Mouse (Mus musculus): Measurements from ENCODE around the gene Nudt19.
A peak's percentile ranks its signal among the peaks of the same experiment; 100 is the strongest.
"Not testable (repeated sequence)": the region's sequence is repeated elsewhere in the genome, so short reads cannot be mapped to it uniquely, and the experiment has no call there.

Gene Nudt19

DNA sequence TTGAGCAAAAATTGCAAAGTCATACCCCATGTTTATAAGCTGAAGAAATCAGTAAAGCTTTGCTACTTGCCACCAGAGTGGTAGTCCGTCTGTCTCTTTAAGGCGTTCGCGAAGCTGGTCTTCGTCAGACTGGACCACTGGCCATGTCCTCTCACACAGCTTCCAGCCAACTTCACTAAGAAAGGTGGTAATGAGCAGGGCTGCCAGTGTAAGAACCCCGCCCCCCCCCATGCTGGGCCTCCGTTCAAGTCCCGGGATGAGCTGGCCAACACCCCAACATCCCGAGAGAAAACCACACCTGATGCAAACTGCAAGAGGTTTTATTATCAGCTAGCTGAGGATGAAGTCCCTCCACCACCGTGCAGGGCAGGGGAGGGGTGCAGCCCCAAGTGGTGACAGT, 8.8 kb upstream of the Nudt19 start:
- not testable (repeated sequence) for DNase-seq (ENCODE audit: low read depth)

DNA sequence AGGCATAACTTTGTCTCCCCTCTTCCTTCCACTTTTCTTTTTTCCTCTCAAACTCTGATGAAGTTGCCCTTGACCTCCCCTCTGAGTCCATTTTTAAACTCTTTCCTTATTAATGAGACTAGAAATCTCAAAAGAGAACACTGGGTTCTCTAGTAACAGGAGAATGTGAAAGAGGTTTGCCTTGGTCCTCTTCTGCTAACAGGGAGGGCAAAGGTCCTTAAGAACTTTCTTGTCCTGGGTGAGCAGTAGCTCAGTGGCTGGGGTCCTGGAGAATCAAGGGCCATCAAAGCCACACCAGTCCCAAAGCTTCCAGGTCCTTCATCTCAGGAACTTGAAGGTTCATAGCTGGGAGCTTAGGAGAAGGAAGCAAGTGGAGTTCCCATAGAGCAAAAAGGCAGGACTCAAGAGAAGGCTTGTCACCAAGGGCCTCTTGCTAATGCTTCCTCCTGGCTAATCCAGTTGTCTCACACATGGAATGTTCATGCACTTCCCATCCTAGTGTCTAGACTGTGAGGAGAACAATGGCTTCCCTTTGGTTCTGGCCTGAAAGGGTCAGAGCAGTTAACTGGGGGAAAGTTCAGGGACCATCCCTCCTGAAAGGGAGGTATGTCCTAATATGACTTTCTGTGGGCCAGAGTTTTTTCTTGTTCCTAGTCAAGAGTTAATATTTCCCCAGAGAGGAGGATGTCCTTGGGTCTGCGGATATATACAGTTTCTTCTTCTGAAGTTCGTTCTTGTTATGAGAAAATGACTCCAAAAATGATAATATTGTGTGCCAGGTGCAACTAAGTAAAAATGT, 8.2 kb upstream of the Nudt19 start:
- no peak for DNase-seq (ENCODE audit: low read depth)

DNA sequence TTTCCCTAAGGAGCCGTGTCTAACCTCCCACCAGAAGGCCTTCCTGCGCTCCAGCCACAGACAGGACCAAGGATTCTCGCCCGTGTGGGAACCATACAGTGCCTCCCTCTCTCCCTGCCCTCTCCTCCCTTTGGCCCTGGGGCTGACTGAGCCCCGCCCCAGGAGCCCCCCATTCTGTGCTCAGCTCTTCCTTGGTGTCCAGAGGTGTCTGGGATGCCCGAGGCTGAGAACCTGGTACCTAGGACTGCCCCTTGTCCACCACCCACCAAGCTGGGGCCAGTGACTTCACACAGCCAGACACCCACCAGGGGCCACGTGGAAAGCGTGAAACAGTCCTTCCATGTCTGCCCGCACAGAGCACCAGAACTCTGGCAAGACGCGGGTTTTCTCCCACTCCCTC, 7.0 kb upstream of the Nudt19 start:
- DNase-seq (ENCODE audit: low read depth), result no peak

DNA sequence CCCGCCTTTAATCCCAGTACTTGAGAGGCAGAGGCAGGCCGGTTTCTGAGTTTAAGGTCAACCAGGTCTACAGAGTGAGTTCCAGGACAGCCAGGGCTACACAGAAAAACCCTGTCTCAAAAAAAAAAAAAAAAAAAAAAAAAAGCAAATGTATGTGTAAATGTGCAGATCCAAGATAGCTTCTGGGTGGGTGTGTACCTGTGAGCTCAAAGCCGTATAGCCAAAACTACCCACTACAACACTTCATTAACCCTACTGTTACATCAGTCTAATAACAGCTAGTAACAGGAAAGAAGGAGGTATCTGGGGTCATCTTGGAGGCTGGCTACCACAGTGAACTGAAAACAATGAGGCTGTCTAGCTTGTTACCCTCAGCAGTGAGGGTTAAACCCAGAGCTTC, 3.7 kb upstream of the Nudt19 start:
- peak; percentile 67 for DNase-seq (ENCODE audit: low read depth)

DNA sequence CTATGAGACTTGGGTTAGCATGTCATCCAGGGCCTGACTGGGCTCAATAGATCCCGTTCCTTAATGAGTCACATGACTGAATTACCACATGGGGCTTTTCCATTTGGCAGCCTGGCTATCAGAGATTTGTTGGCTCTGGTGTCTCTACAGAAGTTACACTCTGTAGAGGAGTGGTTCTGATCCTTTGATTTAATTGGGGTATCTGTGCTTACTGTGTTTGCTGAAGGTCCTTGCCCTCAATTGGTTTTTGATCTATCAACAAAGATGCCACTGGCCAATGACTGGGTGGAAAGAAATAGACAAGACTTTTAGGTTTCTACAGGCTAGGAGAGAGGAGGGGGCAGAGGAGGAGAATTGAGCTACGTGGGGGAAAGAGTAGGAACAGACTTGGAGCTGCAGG, 2.6 kb upstream of the Nudt19 start:
- DNase-seq (ENCODE audit: low read depth), result no peak

DNA sequence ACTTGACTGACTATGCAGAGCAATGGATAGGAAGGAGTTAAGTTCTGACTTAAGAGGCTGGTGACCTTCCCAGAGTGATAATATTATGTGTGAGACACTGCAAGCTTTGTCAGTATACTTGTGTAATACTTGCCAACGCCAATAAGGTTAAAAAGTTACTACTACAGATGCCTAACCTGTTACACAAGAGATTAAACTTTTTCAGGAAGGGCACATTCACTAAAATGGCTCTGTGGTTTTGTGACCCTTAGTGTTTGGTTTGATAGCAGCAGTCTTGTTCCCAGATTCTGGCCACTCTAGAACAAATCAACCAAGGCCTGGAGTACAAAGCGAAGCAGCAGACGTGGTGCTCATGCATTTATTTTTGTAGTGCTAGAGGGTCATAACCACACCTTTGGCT, 1.5 kb upstream of the Nudt19 start:
- DNase-seq (ENCODE audit: low read depth), result peak; percentile 63

DNA sequence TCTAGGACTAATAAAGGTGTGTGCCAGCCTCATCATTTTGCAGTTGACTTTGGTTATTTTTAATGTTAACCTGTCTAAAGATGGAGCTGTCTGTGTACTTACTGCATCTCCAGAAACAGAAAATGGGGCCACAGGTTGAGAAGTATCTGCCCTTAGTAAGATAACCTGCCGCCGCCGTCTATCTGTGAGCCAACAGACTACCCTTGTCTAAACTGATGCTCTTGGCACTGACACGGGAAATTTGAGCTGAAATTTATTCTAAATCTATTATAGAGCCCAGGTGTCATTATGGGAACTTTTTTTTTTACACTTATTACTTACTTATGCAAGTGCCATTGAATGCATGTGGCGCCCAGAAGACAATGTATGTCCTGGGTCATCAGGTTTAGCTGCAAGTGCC, 801 bp upstream of the Nudt19 start:
- DNase-seq (ENCODE audit: low read depth), result peak; percentile 76

DNA sequence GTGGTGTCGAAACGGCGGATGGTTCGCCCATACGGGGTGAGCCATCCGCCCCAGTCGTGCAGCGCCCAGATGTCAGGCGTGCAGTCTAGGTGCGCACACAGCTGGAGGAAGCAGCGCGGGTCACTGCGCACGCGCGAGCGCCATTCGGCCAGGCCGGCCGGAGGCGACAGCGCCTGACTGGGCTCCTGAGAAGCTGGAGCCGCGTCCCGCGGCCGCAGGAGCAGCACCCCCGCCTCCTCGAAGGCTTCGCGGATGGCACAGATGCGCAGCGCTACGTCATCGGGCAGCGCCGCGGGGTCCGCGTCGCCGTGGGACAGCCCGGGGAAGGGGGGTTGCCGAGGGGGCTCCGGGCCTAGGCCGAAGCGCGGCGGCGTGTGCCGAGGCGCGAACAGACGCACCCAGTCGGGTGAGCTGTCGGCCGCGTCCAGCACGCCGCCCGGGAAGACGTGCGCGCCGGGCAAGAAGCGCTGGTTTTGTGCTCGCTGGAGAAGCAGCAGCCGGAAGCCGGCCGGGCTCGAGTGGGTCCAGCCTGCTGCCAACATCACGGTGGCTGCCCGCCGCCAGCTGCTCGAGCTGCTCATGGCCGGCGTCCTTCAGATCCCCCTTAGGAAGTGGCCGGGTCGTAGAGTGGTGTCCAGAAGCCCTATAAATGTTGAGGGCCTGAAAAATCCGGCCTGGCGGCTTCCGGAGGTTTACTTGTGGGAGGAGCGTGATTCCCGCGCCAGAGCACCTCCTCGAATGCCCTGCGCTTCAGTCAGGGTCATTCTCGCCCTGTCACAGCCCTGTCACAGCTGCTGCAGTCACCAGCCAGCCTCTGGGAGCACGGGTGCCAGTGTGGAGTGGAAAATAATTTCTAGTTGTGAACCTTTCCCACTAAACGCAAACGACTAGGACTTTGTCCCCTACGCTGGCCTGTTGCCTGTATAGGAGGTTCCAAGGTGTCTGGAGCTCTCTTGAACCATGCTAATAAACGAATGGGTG, 590 bp downstream of the Nudt19 start:
- peak; percentile 75 for DNase-seq (ENCODE audit: low read depth)

DNA sequence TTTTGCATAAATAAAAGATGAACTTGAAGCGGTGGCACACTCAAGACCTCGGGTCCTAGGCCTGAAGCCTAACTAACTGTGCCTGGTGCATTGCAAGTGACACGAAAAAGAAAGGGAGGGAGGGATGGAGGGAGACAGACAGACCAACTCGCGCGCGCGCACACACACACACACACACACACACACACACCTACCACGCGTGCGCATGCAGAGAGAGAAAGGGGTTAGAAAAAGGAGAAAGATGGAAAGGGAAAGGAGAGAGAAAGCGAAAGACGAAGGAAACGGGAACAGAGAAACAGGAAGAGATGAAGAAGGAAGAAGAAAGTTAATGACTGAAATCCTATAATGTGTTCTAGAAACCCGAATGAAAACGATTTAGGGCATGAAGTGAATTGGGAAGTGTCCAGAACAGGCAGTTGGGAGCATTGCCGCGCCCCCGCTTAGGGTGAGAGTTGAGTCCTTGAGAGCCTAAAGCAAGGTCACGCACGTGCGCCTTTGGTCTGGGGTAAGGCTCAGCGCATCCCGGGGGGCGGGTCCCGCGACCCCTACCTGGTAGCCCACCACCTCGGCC, 1.4 kb downstream of the Nudt19 start:
- DNase-seq (ENCODE audit: low read depth), result no peak

DNA sequence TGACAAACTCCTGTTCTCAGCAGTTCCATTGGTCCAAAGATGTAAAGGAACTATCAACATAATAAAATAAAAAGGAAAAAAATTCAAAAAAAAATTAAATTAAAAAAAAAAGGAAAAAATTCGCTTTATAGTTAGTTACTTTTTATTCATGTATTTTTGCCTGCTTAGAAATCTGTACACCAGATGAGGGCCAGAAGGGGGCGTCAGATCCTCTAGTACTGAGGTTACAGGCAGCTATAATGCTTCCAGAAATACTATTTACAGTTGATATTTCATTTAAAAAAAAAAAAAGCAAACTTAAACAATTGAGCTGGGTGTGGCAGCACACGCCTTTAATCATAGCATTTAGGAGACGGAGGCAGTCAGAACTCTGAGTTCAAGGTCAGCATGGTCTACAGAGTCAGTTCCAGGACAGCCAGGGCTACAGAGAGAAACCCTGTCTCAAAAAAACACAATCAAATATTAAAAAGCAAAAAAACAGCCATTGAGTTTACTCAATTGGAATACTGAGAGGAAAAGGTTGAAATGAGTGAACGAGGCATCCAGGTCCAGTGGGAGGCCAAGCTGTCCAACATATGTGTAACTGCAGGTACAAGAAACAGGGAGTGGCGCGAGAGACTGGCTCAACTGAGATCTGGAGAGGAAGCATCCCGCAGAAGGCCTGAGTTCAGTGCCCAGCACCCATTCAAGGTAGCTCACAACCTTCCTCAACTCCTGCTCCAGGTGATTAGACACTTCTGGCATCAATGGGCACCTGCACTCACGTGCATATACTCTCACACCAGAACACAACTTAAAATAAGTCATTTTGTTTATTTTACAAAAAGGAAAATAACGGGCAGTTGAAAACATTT, 2.1 kb downstream of the Nudt19 start:
- peak; percentile 70 for DNase-seq (ENCODE audit: low read depth)

DNA sequence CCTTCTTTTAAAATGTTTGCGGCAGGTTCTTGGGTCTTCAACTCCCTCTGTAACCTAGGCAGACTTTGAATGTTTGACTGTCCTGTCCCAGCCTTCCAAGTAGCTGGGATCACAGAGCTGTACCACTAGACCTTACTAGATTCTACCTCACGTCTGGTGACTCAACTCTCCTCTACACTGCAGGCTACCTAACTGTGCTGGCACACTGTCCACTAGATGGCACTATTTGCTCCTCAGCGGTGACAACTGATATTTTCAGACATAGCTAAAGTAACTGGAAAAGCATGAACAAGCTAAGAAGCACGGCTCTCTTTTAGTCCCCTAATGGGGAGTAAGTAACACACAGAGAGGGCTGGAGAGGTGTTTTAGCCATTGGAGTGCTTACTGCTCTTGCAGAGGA, 10.2 kb downstream of the Nudt19 start:
- DNase-seq (ENCODE audit: low read depth), result peak; percentile 63

DNA sequence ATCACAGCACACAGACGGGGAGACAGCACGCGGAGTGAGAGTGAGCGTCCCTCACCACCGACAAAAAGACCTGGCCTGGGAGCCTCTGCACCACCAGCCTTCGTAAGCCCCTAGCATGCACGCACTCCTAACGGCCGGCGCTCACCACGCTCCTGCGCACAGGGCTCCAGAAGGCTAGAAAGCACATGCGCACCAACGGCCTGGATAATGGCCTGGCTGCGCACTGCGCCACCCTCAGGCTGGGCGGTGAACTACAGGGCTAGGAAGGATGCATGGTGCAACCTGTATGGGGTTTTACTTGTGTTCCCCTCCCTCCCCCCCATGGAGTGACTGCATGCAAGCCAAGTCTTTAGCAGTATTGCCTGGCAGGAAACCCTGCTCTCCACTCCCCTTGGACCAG, 18.5 kb downstream of the Nudt19 start, which contains the start of gene Tdrd12:
Gene Tdrd12 (minus strand): TSS at position 184 of the 400 bp plus-strand sequence.
- no peak for DNase-seq (ENCODE audit: low read depth)

DNA sequence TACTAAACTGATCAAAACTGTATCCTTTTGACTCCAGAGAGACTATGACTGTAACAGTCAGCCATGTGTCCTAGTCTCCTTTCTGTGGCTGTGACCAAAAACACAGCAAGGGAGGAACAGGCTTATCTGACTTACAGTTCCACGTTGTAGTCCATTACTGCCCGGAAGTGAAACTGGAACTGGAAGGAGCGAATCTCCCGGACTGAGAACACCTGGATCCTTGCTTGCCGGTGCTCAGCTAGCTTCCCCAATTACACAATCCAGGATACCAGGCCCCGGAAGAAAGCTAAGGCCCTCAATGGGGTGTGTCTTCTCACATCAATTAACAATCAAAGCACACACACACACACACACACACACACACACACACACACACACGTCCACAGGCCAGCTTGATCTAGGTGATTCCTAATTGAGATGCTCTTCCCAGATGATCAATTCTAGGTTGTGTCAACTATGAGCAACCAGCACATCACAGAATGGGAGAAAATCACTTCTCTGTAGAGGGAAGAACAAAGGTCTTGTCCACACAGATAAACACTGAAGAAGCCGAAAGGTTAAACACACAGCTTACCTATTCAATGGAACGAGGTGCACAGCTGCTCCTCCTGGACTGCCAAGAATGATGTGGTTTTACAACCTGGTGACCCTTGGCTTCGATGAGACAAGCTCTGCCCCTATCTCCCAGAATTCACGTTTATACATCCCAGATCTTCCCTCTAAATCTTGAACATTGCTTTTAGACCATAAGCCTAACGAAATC, 20.2 kb downstream of the Nudt19 start:
- no peak for DNase-seq (ENCODE audit: low read depth)

DNA sequence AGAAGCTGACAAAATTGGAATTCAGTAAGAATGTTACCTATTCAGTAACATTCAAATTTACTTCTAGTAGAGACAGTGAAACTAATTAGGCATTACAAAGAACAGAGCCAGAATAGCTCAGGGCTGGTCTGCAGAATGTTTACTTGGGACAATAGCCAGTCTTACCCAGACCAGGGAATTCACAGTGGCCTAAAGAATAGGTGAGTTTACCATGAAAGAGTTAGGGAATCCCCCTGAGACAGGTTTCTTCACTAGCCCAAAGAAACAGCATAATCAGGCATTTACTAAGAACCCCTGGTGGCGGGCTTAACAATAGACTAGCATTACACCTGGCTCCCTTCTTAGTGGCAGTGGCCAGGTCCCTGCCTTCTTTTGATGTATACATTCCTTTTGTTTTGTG, 25.6 kb downstream of the Nudt19 start:
- not testable (repeated sequence) for DNase-seq (ENCODE audit: low read depth)

DNA sequence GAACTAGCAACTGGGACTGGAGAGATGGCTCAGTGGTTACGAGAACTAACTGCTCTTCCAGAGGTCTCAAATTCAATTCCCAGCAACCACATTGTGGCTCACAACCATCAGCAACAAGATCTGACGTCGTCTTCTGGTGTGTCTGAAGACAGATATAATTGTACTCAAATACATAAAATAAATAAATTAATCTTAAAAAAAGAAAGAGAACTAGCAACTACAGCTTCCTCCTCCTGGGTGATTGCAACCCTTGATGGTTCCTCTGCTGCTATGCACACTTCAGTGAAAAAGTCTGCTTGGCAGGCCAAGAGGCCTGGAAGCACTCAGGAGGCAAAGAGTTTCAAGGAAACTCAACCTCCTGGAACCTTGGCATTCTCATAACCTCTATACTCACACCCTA, 26.1 kb downstream of the Nudt19 start:
- DNase-seq (ENCODE audit: low read depth), result no peak

DNA sequence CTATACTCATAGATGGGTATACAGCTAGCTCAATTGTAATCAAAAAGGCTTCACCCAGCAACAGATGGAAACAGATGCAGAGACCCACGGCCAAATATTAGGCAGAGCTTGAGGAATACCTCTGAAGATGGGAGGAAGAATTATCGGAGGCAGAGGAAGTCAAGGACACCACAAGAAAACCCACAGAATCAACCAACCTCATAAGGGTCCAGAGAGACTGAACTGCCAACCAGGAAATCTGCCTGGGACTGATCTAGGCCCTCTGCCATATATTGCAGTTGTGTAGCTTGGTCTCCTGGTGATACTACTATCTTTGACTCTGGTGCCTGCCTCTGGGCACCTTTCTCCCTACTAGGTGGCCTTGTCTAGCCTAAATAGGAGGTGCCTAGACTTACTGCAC, 29.3 kb downstream of the Nudt19 start:
- DNase-seq (ENCODE audit: low read depth), result no peak

DNA sequence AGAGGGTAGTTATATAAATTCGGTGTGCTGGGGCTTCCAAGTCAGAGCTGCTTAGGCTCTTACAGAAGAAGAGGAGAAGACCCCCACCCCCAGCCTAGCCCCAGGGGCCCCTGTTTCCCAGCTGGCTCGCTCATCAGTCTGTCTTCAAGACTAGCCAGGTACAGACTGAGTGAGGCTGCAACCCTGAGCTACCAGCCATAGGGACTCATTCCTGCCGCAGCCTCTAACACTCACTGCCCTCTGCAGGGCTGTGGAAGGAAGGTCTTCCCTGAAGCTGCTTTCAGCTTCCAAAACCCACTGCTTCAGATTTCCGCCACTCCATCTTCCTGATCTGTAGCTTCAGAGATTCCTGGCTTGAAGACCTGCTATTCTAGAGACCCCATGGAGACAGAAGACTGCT, 54.1 kb downstream of the Nudt19 start:
- no peak for DNase-seq (ENCODE audit: low read depth)

DNA sequence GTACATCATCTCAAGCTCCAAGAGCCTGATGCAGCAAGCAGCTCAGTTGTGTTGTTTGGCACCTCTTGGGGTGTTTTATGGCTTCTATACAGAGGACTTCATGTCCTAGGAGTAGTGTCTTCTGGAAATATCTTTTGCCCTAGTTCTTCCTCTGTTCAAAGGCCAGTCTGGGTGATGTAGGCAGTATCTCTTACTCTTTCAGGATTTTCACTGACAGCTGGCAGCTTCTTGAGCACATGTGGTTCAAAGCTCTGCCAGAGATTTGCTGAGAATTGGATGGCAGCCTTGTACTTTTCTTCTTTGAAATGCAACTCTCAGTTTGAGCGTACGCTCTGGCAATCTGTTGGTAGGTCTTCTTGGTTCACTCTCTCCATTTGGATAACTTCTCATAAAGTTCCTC, 58.6 kb downstream of the Nudt19 start:
- no peak for DNase-seq (ENCODE audit: low read depth)
